Mouse (Mus musculus): ENCODE data around the gene Dynlt1b. TPM values are rescaled to one million over a fixed set of nuclear protein-coding genes. Genes with fewer than 3 reads are reported as not detected.
"Not testable (repeated sequence)": the region's sequence is repeated elsewhere in the genome, so short reads cannot be mapped to it uniquely, and the experiment has no call there.

The Dynlt1b gene
- polyA plus RNA-seq, 1 experiment: 1,644 TPM

DNA sequence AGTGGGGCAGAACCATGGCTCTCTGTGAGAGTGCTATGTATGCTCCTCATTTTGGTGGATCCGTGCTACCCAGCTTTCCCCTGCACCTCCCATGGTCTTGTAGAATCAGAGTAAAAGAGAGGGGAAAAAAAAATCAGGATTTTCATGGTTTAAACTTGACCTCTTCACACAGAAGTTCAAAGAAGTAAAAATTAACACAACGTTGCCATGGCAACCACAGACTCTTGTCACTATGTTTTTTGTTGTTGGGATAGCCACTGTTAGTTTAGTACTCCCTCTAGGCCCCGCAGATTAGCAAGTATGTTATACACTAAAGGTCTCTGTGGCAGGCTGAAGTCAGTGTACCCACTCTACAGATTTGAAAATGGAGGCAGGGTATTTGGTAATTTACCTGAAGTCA, 4.6 kb upstream of the Dynlt1b start:
- H3K27me3 ChIP-seq (ENCODE audit: control insufficient read depth, insufficient read depth, low read length); H3K27ac ChIP-seq (ENCODE audit: control insufficient read depth, insufficient read depth, low read depth, low read length); H3K4me3 ChIP-seq (ENCODE audit: control insufficient read depth, low read depth, low read length); H3K4me1 ChIP-seq (ENCODE audit: control insufficient read depth, insufficient read depth, low read length); H3K36me3 ChIP-seq (ENCODE audit: control insufficient read depth, insufficient read depth, low read length): not testable (repeated sequence)

DNA sequence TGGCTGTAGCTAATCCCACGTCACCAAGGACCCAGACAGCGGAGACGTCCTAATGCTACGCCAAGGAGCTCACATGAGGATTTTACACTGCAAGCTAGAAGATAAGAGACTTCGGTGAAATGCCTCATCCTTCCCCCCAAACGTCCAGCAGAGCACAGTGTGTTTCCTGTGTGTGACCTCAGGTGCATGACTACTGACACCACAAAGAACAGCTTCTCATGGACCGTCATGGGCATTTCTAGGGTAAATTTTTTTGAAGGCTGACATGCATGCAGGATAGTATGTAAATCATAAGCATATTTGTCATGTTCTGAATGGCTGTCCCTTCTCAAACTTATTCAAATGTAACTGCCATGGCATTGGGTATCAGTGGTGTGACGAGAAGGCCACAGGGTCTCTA, 3.0 kb upstream of the Dynlt1b start:
- not testable (repeated sequence) for H3K4me1 ChIP-seq (ENCODE audit: control insufficient read depth, insufficient read depth, low read length); H3K4me3 ChIP-seq (ENCODE audit: control insufficient read depth, low read depth, low read length); H3K27me3 ChIP-seq (ENCODE audit: control insufficient read depth, insufficient read depth, low read length); H3K36me3 ChIP-seq (ENCODE audit: control insufficient read depth, insufficient read depth, low read length); H3K27ac ChIP-seq (ENCODE audit: control insufficient read depth, insufficient read depth, low read depth, low read length)

DNA sequence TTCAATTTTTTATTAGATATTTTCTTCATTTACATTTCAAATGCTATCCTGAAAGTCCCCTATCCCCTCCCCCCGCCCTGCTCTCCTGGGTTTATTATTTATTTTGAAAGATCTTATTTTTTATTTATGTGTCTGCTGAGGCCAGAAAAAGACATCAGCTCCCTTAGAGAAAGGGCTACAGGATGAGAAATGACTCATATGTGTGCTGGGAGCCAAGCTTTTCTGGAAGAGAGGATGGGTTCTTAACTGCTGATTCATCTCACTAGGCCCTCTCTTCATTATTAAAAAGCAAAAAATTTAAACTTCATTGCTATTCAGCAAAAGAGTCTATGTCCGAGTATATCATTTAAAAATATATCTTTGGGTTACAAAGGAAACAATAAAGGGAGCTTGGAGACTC, 986 bp upstream of the Dynlt1b start:
- H3K36me3 ChIP-seq (ENCODE audit: control insufficient read depth, insufficient read depth, low read length); H3K4me3 ChIP-seq (ENCODE audit: control insufficient read depth, low read depth, low read length); H3K27me3 ChIP-seq (ENCODE audit: control insufficient read depth, insufficient read depth, low read length); H3K4me1 ChIP-seq (ENCODE audit: control insufficient read depth, insufficient read depth, low read length): not testable (repeated sequence)
- H3K27ac ChIP-seq (ENCODE audit: control insufficient read depth, insufficient read depth, low read depth, low read length): peak overlapping the region; percentile 72; the same call in 1 of the 2 replicates

DNA sequence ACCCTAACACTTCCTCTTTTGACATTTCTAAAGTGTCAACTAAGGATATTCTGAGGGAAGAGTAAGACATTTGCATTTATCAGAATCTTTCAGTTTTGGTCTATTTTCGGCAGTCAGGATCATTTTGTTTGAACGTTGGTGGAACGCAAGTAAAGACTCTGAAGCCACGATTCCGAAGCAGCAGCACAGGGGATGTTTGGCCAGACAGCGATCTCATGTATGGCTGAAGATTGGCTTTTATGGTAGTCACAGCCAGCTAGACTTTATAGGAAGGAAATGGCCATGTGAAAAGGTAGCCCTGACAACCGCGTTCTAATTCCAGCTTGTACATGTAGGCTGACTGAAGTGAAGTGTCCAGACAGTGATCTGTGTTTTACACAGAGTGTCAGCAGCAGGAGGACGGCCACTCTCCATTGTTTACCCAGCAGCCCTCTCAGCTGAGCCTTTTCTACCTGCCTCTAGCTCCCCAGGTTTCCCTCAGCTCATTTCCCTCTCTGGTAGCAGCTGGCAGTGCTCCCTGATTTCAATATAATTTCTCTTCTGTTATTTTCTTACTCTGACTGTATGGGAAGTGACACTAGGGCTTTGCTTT, 594 bp downstream of the Dynlt1b start:
- peak overlapping the region; percentile 92 for H3K27ac ChIP-seq (ENCODE audit: control insufficient read depth, insufficient read depth, low read depth, low read length)

DNA sequence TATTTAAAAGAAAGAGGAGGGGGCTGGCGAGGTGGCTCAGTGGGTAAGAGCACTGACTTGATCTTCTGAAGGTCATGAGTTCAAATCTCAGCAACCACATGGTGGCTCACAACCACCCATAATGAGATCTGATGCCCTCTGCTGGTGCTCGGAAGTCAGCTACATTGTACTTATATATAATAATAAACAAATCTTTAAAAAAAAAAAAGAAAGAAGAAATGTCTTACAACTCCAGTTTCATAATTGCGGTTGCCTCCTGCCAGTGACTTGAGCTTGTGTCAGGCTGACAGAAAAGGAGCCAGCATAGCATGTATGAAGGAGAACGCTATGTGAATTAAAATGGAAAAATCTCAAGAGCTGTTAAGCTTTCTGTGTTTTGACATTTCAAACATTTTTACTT, 2.5 kb downstream of the Dynlt1b start:
- not testable (repeated sequence) for H3K4me1 ChIP-seq (ENCODE audit: control insufficient read depth, insufficient read depth, low read length); H3K27ac ChIP-seq (ENCODE audit: control insufficient read depth, insufficient read depth, low read depth, low read length); H3K27me3 ChIP-seq (ENCODE audit: control insufficient read depth, insufficient read depth, low read length); H3K4me3 ChIP-seq (ENCODE audit: control insufficient read depth, low read depth, low read length); H3K36me3 ChIP-seq (ENCODE audit: control insufficient read depth, insufficient read depth, low read length)

More for the DNA sequence above, 594 bp downstream of the Dynlt1b start:
- H3K36me3 ChIP-seq (ENCODE audit: control insufficient read depth, insufficient read depth, low read length); H3K4me1 ChIP-seq (ENCODE audit: control insufficient read depth, insufficient read depth, low read length); H3K27me3 ChIP-seq (ENCODE audit: control insufficient read depth, insufficient read depth, low read length): not testable (repeated sequence)
- peak overlapping the region; percentile 87 for H3K4me3 ChIP-seq (ENCODE audit: control insufficient read depth, low read depth, low read length)

DNA sequence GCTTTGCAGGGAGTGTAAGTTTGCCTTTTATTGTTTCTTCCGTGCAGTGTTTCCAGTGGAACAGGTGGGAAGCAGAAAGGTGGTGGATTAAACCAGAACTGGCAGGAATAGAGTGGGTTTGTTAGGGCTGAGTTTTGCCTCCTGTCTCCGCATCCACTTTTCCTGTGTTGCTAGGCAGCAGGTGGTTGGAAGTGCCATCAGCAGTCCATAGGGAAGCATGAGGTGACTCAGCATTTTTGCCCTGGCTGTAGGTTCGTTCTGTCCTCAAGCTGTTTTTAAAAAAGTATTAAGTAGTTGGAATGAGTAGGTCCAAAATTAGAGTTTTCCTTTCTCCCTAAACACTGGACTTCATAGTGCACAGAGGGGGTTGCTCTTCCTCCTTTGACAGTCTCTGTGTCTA, 3.8 kb downstream of the Dynlt1b start:
- not testable (repeated sequence) for H3K4me3 ChIP-seq (ENCODE audit: control insufficient read depth, low read depth, low read length); H3K27me3 ChIP-seq (ENCODE audit: control insufficient read depth, insufficient read depth, low read length); H3K27ac ChIP-seq (ENCODE audit: control insufficient read depth, insufficient read depth, low read depth, low read length); H3K36me3 ChIP-seq (ENCODE audit: control insufficient read depth, insufficient read depth, low read length); H3K4me1 ChIP-seq (ENCODE audit: control insufficient read depth, insufficient read depth, low read length)

DNA sequence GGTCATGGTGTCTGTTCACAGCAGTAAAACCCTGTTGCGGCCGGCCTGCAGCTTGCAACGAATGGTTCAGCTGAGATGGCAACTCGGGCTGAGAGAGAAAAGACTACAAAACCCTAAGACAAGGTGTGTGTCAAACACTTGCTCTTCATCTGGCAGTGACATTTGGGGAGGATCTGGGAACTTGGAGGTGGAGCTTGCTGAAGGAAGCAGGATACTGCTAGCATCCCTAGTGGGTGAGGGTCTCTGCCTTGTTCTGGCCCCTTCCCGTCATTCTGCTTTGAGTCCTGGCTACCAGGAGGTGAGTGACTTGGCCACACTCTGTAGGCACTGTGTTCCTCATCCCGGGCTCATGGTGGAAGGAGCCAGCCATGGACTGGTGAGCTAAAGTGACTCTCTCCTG, 8.2 kb downstream of the Dynlt1b start:
- not testable (repeated sequence) for H3K27ac ChIP-seq (ENCODE audit: control insufficient read depth, insufficient read depth, low read depth, low read length); H3K36me3 ChIP-seq (ENCODE audit: control insufficient read depth, insufficient read depth, low read length); H3K4me3 ChIP-seq (ENCODE audit: control insufficient read depth, low read depth, low read length); H3K4me1 ChIP-seq (ENCODE audit: control insufficient read depth, insufficient read depth, low read length); H3K27me3 ChIP-seq (ENCODE audit: control insufficient read depth, insufficient read depth, low read length)

DNA sequence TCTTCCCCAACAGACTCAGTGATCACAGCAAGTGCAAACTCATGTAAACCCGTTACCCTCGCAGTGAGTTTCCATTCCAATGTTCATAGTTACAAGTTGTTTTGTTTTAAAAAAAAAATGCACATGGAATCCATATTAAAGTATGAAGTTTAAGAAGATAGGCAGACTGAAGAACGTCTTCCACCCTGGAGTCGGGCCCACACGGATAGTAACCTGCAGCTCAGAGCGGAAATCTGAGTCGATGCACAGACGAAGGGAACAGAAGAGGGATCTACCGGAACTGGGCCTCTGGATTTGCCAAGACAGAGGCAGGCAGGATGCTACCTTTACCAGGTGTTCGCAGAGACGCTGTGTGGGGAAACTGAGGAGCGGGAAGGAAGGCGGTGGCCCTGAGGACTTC, 10.0 kb downstream of the Dynlt1b start:
- not testable (repeated sequence) for H3K4me1 ChIP-seq (ENCODE audit: control insufficient read depth, insufficient read depth, low read length); H3K4me3 ChIP-seq (ENCODE audit: control insufficient read depth, low read depth, low read length); H3K36me3 ChIP-seq (ENCODE audit: control insufficient read depth, insufficient read depth, low read length); H3K27me3 ChIP-seq (ENCODE audit: control insufficient read depth, insufficient read depth, low read length); H3K27ac ChIP-seq (ENCODE audit: control insufficient read depth, insufficient read depth, low read depth, low read length)

DNA sequence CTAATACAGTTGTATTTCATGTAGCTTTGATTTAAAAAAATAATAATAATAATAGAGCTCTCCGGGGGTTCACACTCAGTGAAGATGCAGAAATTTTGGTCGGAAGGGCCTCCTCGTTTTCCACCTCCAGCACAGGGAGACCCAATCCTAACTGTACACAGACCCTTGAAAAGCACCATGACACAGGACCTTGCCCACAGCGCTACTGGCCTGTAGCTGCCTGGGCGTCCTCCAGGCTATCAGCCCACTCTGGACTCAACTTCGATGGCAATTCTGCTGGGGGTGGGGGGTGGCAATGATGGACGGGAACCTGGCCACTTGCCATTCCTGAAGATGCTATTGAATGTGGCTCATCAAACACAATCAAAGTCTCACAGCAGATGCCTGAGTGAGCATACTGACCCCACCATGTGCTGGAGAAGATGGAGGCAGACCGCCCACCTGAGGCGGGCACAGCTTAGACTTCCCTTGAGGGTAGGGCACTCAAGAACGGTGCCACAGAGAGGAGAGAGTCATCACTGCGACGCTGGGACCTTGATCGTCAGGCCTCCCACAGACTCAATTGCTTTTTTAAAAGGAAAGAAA, 10.7 kb downstream of the Dynlt1b start:
- H3K27me3 ChIP-seq (ENCODE audit: control insufficient read depth, insufficient read depth, low read length); H3K4me3 ChIP-seq (ENCODE audit: control insufficient read depth, low read depth, low read length); H3K36me3 ChIP-seq (ENCODE audit: control insufficient read depth, insufficient read depth, low read length); H3K4me1 ChIP-seq (ENCODE audit: control insufficient read depth, insufficient read depth, low read length); H3K27ac ChIP-seq (ENCODE audit: control insufficient read depth, insufficient read depth, low read depth, low read length): not testable (repeated sequence)

DNA sequence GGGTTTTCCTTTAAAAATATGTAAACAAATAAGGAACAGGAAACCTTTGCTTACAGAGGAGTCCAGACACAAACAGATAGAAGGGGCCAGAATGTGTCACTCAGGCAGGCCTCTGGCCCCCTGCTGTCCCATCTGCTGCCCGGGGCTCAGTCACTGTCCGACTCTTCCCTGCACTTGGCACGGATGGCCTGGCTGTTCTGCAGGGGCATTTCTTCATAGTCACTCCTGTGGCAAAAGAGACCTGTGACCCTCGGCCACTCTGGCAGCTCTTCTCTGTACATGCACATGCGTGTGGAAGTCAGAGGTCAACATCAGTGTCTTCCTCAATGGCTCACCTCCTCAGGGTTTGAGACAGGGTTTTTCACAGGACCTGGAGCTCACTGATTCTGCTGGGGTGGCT, 11.3 kb downstream of the Dynlt1b start:
- not testable (repeated sequence) for H3K27ac ChIP-seq (ENCODE audit: control insufficient read depth, insufficient read depth, low read depth, low read length); H3K4me3 ChIP-seq (ENCODE audit: control insufficient read depth, low read depth, low read length); H3K4me1 ChIP-seq (ENCODE audit: control insufficient read depth, insufficient read depth, low read length); H3K36me3 ChIP-seq (ENCODE audit: control insufficient read depth, insufficient read depth, low read length); H3K27me3 ChIP-seq (ENCODE audit: control insufficient read depth, insufficient read depth, low read length)

DNA sequence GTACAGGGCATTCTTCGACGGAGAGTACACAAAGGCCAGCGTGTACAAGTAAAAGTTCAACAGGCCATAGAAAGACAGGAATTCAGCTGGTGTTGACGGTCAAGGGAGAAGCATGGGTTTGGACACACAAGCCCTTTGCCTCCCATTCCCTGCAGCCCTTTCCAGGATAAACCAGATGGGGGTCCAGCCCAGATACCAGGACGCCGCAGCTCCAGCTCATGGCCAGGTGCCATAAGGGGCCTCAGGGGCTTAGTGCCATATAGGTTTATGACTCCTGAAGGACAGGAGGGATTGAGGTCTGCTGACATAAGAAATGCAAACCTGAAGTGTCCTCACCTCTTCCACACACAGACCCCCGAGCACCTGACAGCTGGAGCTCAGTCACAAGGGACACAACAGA, 12.6 kb downstream of the Dynlt1b start:
- H3K27me3 ChIP-seq (ENCODE audit: control insufficient read depth, insufficient read depth, low read length); H3K36me3 ChIP-seq (ENCODE audit: control insufficient read depth, insufficient read depth, low read length); H3K27ac ChIP-seq (ENCODE audit: control insufficient read depth, insufficient read depth, low read depth, low read length); H3K4me1 ChIP-seq (ENCODE audit: control insufficient read depth, insufficient read depth, low read length); H3K4me3 ChIP-seq (ENCODE audit: control insufficient read depth, low read depth, low read length): not testable (repeated sequence)

DNA sequence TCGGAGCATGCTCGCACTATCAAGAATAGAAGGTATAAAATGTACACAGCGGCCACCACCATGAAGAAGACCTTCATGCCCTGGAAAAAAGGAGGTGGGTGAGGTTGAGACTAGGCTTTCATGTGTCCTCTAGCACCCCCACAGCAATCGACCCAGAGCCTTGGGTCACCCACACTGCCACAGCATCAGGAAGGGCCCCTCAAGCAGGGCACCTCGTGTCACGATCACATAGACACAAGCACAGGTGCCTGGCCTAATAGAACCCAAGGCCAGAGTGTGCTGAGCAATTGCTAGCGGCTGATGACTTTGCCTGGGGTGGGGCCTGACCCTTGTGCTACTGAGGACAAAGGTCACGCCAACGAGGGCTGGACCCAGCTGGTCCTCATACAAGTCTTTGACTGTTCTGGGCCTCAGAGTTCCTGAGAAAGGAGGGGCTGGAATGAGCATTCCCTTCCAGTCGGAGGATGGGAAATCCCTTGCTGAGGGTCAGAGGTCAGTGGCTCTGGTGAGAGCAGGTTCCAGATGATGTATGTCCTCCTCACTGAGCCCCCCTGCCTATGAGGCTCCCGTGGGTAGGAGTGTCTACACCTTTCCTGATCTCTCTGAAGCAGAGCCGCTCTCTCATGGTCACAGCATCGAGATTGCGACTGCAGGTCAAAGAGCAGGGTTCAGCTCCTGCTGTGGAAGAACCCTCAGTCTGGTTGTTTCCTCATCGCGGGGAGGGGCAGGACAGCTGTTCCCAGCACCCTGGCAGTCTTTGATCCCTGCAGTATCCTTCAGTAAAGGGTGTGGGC, 16.1 kb downstream of the Dynlt1b start:
- not testable (repeated sequence) for H3K27me3 ChIP-seq (ENCODE audit: control insufficient read depth, insufficient read depth, low read length); H3K27ac ChIP-seq (ENCODE audit: control insufficient read depth, insufficient read depth, low read depth, low read length); H3K36me3 ChIP-seq (ENCODE audit: control insufficient read depth, insufficient read depth, low read length); H3K4me3 ChIP-seq (ENCODE audit: control insufficient read depth, low read depth, low read length); H3K4me1 ChIP-seq (ENCODE audit: control insufficient read depth, insufficient read depth, low read length)

All from testis, adult 2 months (tissue).